Mouse (Mus musculus) liver, embryonic 12.5 days (tissue): ENCODE results near the gene Creg2. TPM values are rescaled to one million over a fixed set of nuclear protein-coding genes. Genes with fewer than 3 reads are reported as not detected.
"Not testable (repeated sequence)": the region's sequence is repeated elsewhere in the genome, so short reads cannot be mapped to it uniquely, and the experiment has no call there.

Experiments used
- ATAC-seq: fragments of 200-750 bp; cut with Nextera tagmentation; 2 replicates; pipeline ENCODE4 v1.8.0; 2017; ENCODE audit warnings: moderate number of reproducible peaks, mild to moderate bottlenecking, moderate library complexity
- H3K27ac ChIP-seq: fragments of 300-500 bp; sonication (generic); 2 replicates; pipeline ENCODE4 v1.5.1; 2016; ENCODE audit warnings: mild to moderate bottlenecking
- H3K27me3 ChIP-seq: fragments of 300-500 bp; sonication (generic); replicated peaks from 2 replicates; pipeline ENCODE4 v1.6.1; 2016; ENCODE audit warnings: mild to moderate bottlenecking, moderate library complexity
- H3K36me3 ChIP-seq: fragments of 300-500 bp; sonication (generic); 2 replicates; pipeline ENCODE4 v1.6.1; 2016; ENCODE audit warnings: mild to moderate bottlenecking, moderate library complexity
- H3K4me1 ChIP-seq: fragments of 300-500 bp; sonication (generic); 2 replicates; pipeline ENCODE4 v1.6.1; 2016
- H3K4me2 ChIP-seq: fragments of 300-500 bp; sonication (generic); 2 replicates; pipeline ENCODE4 v1.6.1; 2016; ENCODE audit warnings: mild to moderate bottlenecking, moderate library complexity
- H3K4me3 ChIP-seq: fragments of 300-500 bp; sonication (generic); 2 replicates; pipeline ENCODE4 v1.5.1; 2016; ENCODE audit warnings: mild to moderate bottlenecking, moderate library complexity
- H3K9ac ChIP-seq: fragments of 300-500 bp; sonication (generic); 2 replicates; pipeline ENCODE4 v1.6.1; 2016; ENCODE audit warnings: mild to moderate bottlenecking, moderate library complexity
- H3K9me3 ChIP-seq: fragments of 300-500 bp; sonication (generic); replicated peaks from 2 replicates; pipeline ENCODE4 v1.6.1; 2016; ENCODE audit warnings: mild to moderate bottlenecking, moderate library complexity
- WGBS: fragments of 180-500 bp; shearing (Covaris S2); methylation state at CpG from one replicate; pipeline ENCODE4 v1.1.7; 2016; ENCODE audit not compliant: insufficient replicate concordance; 5-methylcytosine and 5-hydroxymethylcytosine counted together
- polyA plus RNA-seq: library from polyadenylated mRNA; unstranded; fragments of >200 nt; fragmentation: Nextera tagmentation; extraction: Ambion mirVana; gene quantifications from 2 replicates; pipeline ENCODE4 v1.2.1, GENCODE M21; 2016

Gene Creg2
- polyA plus RNA-seq, 1 experiment from 2014 or later: not detected

DNA sequence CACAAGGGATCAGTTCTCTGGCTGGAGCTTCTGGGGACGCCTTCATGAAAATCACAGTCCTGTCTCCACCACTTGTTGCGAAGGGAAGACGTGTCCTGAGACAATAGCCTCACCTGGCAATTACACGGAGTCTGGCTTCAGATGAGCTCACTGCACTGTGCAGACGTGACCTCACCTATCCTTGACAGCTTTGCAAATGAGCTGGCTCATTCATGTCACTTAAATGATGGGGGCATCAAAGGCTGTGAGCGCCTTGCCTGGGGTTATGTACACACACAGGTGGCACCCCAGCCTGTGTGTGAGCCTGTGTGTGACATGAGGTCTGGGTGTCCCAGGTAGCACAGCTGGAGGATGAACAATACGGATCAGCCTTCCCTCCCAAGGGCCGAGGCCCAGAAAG, 27.6 kb upstream of the Creg2 start:
- H3K36me3 ChIP-seq: no peaks in the 10 kb centered on the region
- H3K9ac ChIP-seq: no peak overlapping the region
- no peak overlapping the region for H3K4me3 ChIP-seq
- no peaks in the 10 kb centered on the region for H3K9me3 ChIP-seq
- H3K27ac ChIP-seq: no peak overlapping the region
- no peaks in the 10 kb centered on the region for H3K4me1 ChIP-seq
- WGBS: 69% methylated on average over 8 of the region's 8 CpGs
- H3K27me3 ChIP-seq: no peaks in the 10 kb centered on the region
- no peak for ATAC-seq
- H3K4me2 ChIP-seq: no peak overlapping the region

DNA sequence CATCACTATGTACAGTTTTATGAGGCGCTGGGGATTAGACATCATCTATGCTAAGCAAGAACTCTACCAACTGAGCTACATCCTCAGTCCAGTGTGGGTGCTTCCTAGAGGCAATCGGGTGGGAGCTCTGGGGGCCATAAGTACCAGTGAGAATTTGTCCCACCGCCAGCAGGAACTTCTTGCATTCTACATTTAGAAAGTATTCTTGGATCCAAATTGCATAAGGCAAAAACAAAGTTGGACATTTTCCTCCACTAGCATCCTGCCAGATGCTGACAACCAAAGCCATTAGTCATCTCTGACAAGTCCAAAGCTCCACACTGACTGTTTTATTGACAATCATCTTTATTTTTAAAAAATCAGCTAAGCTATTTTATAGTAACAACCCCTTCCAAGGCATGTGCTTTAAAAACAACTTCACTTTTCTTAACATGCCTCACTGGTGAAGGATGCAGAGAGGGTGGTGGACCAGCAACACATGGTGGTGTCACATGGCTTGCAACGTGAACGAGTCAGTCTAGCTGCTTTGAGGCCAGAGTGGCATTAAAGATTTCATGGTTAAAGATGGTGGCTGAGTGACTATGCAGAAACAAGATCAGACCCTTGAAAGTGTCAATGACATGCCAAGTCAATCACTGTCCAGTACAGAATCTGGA, 25.1 kb upstream of the Creg2 start:
- no peaks in the 10 kb centered on the region for H3K27me3 ChIP-seq

DNA sequence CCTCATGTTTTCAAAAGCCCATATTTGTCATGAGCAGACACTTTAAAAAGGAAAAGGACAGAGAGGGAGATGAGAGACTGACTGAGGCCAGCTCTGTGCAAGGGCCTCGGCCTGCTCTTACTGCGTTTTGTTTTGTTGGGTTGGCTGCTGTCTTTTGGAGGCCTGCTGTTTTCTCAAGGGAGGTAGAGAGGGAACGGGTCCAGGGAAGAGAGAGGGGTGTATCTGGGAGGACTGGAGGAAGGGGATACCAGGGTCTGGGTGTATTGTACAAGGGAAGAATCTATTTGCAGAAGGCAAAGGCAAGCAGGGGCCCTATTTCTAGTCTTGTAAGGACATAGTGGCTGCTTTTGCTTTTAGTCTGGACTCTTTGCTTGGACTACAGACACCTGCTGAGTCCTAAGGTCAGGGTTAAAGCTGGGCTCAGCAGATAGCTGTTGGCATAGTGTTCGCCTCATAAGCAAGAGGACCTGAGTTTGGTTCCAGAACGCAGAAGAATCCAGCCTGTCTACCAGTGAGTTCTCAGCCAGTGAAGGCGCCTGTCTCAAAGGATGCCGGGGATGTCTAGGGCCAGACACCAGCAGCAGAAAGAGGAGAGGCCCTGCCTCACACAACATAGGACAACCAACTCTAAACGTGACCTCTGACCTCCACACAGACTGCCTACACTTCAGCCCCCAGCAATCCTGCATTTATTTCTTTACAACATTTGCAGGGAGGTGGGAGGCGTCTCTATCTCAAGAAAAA, 21.3 kb upstream of the Creg2 start:
- WGBS: 75% methylated on average over 9 of the region's 9 CpGs
- Histone ChIP-seq H3K36me3 (no peaks in the 10 kb centered on the region), H3K9ac (no peak overlapping the region), H3K9me3 (no peaks in the 10 kb centered on the region), H3K27me3 (no peaks in the 10 kb centered on the region), H3K4me2 (no peak overlapping the region), H3K27ac (no peak overlapping the region), H3K4me3 (no peak overlapping the region), H3K4me1 (no peaks in the 10 kb centered on the region)
- no peak for ATAC-seq

More for the DNA sequence above, 25.1 kb upstream of the Creg2 start:
- H3K36me3 ChIP-seq: no peaks in the 10 kb centered on the region
- H3K9ac ChIP-seq: no peak overlapping the region
- H3K9me3 ChIP-seq: no peaks in the 10 kb centered on the region
- no peak overlapping the region for H3K4me3 ChIP-seq
- 71% methylated on average over 5 of the region's 5 CpGs for whole genome bisulfite sequencing
- ATAC-seq: no peak
- no peak overlapping the region for H3K27ac ChIP-seq
- H3K4me1 ChIP-seq: no peaks in the 10 kb centered on the region
- no peak overlapping the region for H3K4me2 ChIP-seq

DNA sequence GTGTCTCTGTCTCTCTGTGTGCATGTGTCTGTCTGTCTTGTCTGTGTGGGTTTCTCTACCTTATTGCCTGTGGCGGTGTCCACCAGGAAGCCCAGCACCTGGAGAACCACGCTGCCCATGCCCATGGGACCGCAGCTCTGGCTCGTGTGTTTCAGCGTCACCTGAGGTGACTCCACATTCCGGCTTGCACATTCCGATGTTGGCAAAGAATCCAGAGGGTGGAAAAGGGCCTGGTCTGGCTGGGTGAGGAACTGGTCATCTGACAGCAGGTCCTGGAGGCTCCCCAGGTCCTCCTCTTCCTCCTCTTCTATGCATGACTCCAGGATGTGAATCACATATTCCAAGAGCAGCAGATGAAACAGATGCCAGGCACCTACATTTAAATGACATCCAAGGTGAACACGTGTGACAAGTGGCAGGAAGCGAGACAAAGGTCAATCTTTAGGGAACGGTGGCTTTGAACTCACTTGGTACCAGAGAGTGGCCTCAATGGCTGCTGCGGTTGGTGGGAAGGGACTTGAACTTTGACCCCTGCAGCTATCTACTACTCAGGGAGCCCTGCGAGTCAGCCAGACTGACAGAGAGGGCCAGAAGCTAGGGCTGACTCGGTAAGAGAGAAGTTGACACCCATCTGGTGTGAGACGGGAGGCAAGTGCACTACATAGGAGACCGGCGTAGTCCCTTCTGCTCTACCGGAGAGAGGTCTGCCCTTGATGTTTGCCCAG, 19.1 kb upstream of the Creg2 start:
- Histone ChIP-seq H3K9me3 (no peaks in the 10 kb centered on the region), H3K4me3 (no peak overlapping the region), H3K27ac (no peak overlapping the region), H3K36me3 (no peaks in the 10 kb centered on the region), H3K4me2 (no peak overlapping the region), H3K9ac (no peak overlapping the region), H3K27me3 (no peaks in the 10 kb centered on the region), H3K4me1 (no peaks in the 10 kb centered on the region)
- 78% methylated on average over 17 of the region's 17 CpGs for WGBS
- no peak for ATAC-seq

DNA sequence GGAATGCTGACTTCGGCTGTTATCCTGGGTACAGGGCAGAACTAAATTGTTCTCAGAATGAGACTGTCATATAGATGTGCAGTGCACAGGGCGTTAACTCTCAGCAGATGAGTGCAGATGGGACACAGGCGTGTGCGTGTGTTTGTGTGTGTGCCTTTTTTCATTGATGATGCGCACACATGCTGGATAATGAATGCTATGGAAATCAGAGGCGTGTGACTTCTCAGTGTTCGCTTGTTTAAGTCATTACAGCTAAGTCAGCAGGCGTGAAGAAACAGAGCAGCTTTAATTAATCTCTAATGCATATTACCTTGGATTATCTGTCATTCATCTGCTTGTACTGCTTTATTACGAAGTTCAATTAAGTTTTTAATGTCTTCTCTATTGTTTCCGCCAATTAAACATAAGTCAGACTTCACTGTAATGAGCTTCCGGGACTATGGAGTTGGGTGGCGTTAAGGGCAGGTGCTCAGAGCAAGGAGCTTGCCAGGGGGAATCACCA, 15.5 kb upstream of the Creg2 start:
- no peaks in the 10 kb centered on the region for H3K27me3 ChIP-seq
- WGBS: 70% methylated on average over 12 of the region's 12 CpGs
- no peak for ATAC-seq
- H3K4me2 ChIP-seq: no peak overlapping the region
- H3K4me3 ChIP-seq: no peak overlapping the region
- no peak overlapping the region for H3K27ac ChIP-seq
- H3K9ac ChIP-seq: no peak overlapping the region
- no peaks in the 10 kb centered on the region for H3K4me1 ChIP-seq
- no peaks in the 10 kb centered on the region for H3K9me3 ChIP-seq
- H3K36me3 ChIP-seq: no peaks in the 10 kb centered on the region

DNA sequence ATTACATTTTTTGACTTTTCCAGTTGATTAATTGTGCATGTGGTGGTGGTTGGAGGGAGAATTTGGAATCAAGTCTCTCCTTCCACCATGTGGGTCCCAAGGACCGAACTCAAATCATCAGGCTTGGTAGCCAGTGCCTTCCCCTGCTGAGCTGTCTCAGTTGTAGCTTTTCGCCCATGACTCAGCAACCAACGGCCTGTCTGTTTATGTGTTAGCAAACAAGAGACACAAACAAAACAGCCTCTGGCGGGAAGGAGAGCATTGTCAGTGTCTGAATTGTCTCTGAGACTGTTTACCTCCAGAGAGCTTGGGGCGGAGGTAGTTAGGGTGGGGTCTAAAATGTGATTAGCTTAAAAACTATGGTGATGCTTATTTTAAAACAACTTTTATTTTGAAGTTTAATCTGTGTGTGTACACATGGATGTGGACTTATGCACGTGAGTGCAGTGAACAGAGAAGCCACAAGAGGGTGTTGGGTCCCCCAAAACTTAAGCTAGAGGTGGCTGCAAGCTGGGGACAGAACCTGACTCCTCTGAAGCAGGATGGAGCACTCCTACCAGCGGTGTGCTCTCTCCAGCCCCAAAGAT, 12.9 kb upstream of the Creg2 start:
- Histone ChIP-seq H3K4me1 (no peaks in the 10 kb centered on the region), H3K4me3 (no peak overlapping the region), H3K36me3 (no peaks in the 10 kb centered on the region), H3K9ac (no peak overlapping the region), H3K4me2 (no peak overlapping the region), H3K27ac (no peak overlapping the region), H3K9me3 (no peaks in the 10 kb centered on the region), H3K27me3 (no peaks in the 10 kb centered on the region)
- WGBS: 75% methylated on average over 7 of the region's 7 CpGs
- ATAC-seq: no peak

DNA sequence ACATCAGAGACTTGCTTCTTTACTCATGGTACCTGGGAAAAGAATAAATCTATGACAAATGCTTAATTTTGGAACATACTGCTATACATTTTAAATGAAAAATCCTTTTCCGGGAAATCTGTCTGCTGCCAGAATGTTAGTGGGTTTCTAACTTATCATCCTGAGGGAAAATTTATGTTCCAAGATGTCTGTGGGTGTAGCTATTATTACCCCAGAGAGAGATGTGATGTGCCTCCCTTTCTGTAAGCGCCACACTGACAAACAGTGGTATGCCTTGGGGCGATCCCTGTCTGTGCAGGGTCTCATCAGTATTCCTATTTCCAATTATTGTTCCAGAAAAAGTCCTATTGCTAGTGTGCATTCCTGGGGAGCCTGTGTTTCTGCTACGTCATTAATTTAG, 11.8 kb upstream of the Creg2 start:
- ATAC-seq: no peak
- Histone ChIP-seq H3K36me3 (no peaks in the 10 kb centered on the region), H3K9ac (no peak overlapping the region), H3K27ac (no peak overlapping the region), H3K4me3 (no peak overlapping the region), H3K9me3 (no peaks in the 10 kb centered on the region), H3K4me1 (no peaks in the 10 kb centered on the region), H3K4me2 (no peak overlapping the region), H3K27me3 (no peaks in the 10 kb centered on the region)
- 70% methylated on average over 4 of the region's 4 CpGs for WGBS

DNA sequence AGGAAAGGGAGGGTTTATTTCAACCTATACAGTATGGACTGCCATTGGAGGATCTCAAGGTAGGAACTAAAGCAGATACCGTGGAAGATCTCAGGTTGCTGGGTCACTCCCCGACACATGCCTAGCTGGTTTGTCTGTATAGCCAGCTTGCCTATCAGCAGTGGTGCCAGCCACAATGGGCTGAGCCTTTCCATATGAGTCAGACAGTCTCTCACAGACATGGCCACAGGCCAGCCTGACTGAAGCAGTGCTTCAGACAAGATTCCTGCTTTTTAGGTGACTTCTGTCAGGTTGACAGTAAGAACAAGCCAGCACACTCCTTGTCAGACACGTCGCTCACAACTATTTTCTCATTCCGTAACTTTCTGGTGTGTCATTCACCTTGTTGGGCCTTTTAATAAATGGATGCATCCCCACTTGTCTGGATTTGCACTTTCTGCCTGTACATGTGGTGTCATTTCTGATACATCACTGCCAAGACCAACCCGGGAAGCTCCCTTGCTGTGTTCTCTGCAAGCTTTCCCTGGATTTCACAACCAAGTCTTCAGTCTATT, 5.8 kb upstream of the Creg2 start:
- H3K36me3 ChIP-seq: no peaks in the 10 kb centered on the region
- no peak overlapping the region for H3K4me2 ChIP-seq
- peaks cover 15% of the 10 kb centered on the region for H3K27me3 ChIP-seq
- no peaks in the 10 kb centered on the region for H3K9me3 ChIP-seq
- no peak overlapping the region for H3K4me3 ChIP-seq
- ATAC-seq: no peak
- no peaks in the 10 kb centered on the region for H3K4me1 ChIP-seq
- 75% methylated on average over 6 of the region's 6 CpGs for WGBS
- H3K9ac ChIP-seq: no peak overlapping the region
- no peak overlapping the region for H3K27ac ChIP-seq

DNA sequence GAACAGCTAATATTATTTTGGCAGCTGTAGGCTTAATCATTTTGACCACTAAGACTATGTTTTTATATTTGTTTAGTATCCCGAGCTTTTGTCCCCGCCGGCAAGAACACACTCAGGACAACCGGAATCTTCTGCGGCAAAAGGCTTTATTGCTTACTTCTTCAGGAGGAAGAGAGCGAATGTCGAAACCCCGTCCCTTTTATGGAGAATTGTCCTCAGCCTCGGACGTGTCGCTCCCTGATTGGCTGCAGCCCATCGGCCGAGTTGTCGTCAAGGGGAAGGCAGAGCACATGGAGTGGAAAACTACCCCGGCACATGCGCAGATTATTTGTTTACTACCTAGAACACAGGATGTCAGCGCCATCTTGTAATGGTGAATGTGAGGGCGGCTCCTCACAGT, 3.6 kb upstream of the Creg2 start:
- ATAC-seq, H3K27ac ChIP-seq, H3K9me3 ChIP-seq, H3K4me3 ChIP-seq, H3K4me2 ChIP-seq, H3K9ac ChIP-seq, H3K36me3 ChIP-seq: not testable (repeated sequence)
- H3K27me3 ChIP-seq: peaks cover 37% of the 10 kb centered on the region
- WGBS: 82% methylated on average over 18 of the region's 18 CpGs
- H3K4me1 ChIP-seq: peaks cover 11% of the 10 kb centered on the region; the same call in 1 of the 2 replicates

DNA sequence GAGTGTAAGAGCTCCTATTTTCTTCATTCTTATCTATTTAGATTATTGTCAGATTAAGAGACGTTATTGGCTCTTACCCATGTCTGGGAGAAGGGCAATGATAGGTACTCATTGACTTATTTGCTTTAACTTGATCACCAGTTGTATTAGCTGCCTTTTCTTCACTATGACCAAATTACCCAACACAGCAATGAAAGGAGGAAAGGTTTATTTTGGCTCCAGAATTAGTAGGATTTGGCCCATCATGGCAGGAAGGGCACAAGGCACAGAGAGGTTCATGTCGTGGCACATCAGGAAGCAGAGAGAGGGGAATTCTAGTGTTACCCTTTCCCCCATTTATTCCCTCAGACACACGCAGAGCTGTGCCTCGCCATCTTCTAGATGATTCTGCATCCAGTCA, 1.8 kb upstream of the Creg2 start:
- peaks cover 54% of the 10 kb centered on the region for H3K27me3 ChIP-seq

DNA sequence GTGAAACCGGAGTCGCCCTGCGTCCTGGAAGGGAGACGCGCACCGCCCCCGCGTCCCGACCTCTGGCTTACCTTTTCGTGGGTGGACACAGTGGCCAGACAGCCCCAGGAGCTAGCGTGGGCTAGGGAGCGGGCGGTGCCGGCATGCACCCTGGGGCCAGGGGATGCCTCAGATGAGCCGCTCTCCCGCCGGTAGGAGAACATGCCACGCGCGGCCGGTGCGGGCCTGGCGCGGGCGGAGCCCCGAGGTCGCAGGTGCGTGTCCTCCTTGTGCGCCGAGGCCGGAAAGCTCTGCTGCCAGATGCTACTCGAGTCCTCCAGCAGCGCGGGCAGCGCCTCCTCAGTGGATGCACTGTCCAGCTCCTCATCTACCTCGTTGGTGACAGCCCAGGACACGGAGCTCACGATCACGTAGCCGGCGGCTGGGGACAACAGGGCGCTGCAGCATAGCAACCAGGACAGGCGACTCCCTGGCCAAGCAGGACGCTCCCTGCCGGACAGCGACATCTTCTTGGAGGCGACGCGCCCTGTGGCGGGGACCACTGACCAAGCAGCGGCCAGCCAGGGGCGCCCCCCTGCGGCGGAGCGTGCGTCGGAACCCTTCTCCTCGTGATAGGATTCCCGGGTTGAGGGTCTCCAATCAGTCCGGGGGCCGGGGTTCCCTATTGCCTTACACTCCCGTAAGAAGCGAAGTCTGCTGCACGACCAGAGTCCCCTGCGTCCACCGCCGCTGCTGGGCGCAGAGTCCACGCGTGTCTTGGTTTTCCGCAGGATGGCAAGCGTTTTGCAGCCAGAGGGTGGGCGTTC, 636 bp downstream of the Creg2 start:
- H3K27me3 ChIP-seq: peaks cover 71% of the 10 kb centered on the region
- ATAC-seq: 0 out of 2 replicates have a peak, but pooled peaks have one; percentile 32
- H3K4me3 ChIP-seq: peak overlapping the region; percentile 47
- H3K4me1 ChIP-seq: peaks cover 13% of the 10 kb centered on the region; the same call in 1 of the 2 replicates
- H3K9ac ChIP-seq: no peak overlapping the region
- H3K36me3 ChIP-seq: no peaks in the 10 kb centered on the region
- H3K9me3 ChIP-seq: no peaks in the 10 kb centered on the region
- H3K27ac ChIP-seq: no peak overlapping the region
- WGBS: 2% methylated on average over 71 of the region's 73 CpGs
- H3K4me2 ChIP-seq: peak overlapping the region; percentile 74

More for the DNA sequence above, 1.8 kb upstream of the Creg2 start:
- WGBS: 56% methylated on average over 4 of the region's 4 CpGs
- no peak overlapping the region for H3K4me3 ChIP-seq
- peaks cover 11% of the 10 kb centered on the region; the same call in 1 of the 2 replicates for H3K4me1 ChIP-seq
- H3K27ac ChIP-seq: no peak overlapping the region
- H3K9me3 ChIP-seq: no peaks in the 10 kb centered on the region
- no peak overlapping the region for H3K9ac ChIP-seq
- ATAC-seq: no peak
- H3K36me3 ChIP-seq: no peaks in the 10 kb centered on the region
- no peak overlapping the region for H3K4me2 ChIP-seq
